Mouse (Mus musculus): ENCODE data around the gene Akap11. TPM values are rescaled to one million over a fixed set of nuclear protein-coding genes. Genes with fewer than 3 reads are reported as not detected.
A peak's percentile ranks its signal among the peaks of the same experiment; 100 is the strongest.
"Not testable (repeated sequence)": the region's sequence is repeated elsewhere in the genome, so short reads cannot be mapped to it uniquely, and the experiment has no call there.

The Akap11 gene
- polyA plus RNA-seq, 1 experiment from 2014 or later = 7.1 TPM

GRCm38 (mm10) chr14:78564292-78564691 is 27.7 kb upstream of the Akap11 start:
- Histone ChIP-seq H3K4me2 (replicated peaks; ENCODE audit: low read depth) (no peak overlapping the region), H3K27me3 (replicated peaks; ENCODE audit: control insufficient read depth, insufficient read depth, low read length) (no peaks in the 10 kb centered on the region), H3K9me3 (ENCODE audit: control insufficient read depth) (no peaks in the 10 kb centered on the region), H3K36me3 (ENCODE audit: control insufficient read depth, insufficient read depth) (no peaks in the 10 kb centered on the region), H3K4me1 (replicated peaks; ENCODE audit: control insufficient read depth, insufficient read depth, low read length) (no peaks in the 10 kb centered on the region), H3K4me3 (ENCODE audit: low read depth, low read length) (no peak overlapping the region), H3K9ac (ENCODE audit: low read depth, low read length) (no peak overlapping the region), H3K27ac (ENCODE audit: low read depth, low read length) (no peak overlapping the region)
- TF ChIP-seq CTCF (IDR thresholded peaks at IDR 0.05; ENCODE audit: low read depth) = no peak
- peak; percentile 77 for ATAC-seq
- WGBS = 43% methylated on average over 2 of the region's 2 CpGs

- 66% methylated on average over 7 of the region's 7 CpGs for WGBS
- no peak overlapping the region for H3K4me3 ChIP-seq (ENCODE audit: low read depth, low read length)
- H3K27ac ChIP-seq (ENCODE audit: low read depth, low read length) = no peak overlapping the region
- no peaks in the 10 kb centered on the region for H3K36me3 ChIP-seq (ENCODE audit: control insufficient read depth, insufficient read depth)
- ATAC-seq = no peak
- H3K9ac ChIP-seq (ENCODE audit: low read depth, low read length) = no peak overlapping the region
- no peaks in the 10 kb centered on the region for H3K4me1 ChIP-seq (replicated peaks; ENCODE audit: control insufficient read depth, insufficient read depth, low read length)
- H3K4me2 ChIP-seq (replicated peaks; ENCODE audit: low read depth) = no peak overlapping the region
- TF ChIP-seq CTCF (IDR thresholded peaks at IDR 0.05; ENCODE audit: low read depth) = no peak
- no peaks in the 10 kb centered on the region for H3K27me3 ChIP-seq (replicated peaks; ENCODE audit: control insufficient read depth, insufficient read depth, low read length)
- no peaks in the 10 kb centered on the region for H3K9me3 ChIP-seq (ENCODE audit: control insufficient read depth)
Observed at GRCm38 (mm10) chr14:78563211-78563610, 26.6 kb upstream of the Akap11 start.

GRCm38 (mm10) chr14:78562121-78562520 is 25.5 kb upstream of the Akap11 start:
- H3K9me3 ChIP-seq (ENCODE audit: control insufficient read depth) = no peaks in the 10 kb centered on the region
- H3K4me2 ChIP-seq (replicated peaks; ENCODE audit: low read depth) = no peak overlapping the region
- no peaks in the 10 kb centered on the region for H3K36me3 ChIP-seq (ENCODE audit: control insufficient read depth, insufficient read depth)
- H3K4me3 ChIP-seq (ENCODE audit: low read depth, low read length) = no peak overlapping the region
- no peak overlapping the region for H3K9ac ChIP-seq (ENCODE audit: low read depth, low read length)
- TF ChIP-seq CTCF (IDR thresholded peaks at IDR 0.05; ENCODE audit: low read depth) = no peak
- WGBS = 73% methylated on average over 4 of the region's 4 CpGs
- no peak for ATAC-seq
- H3K27me3 ChIP-seq (replicated peaks; ENCODE audit: control insufficient read depth, insufficient read depth, low read length) = no peaks in the 10 kb centered on the region
- no peaks in the 10 kb centered on the region for H3K4me1 ChIP-seq (replicated peaks; ENCODE audit: control insufficient read depth, insufficient read depth, low read length)
- no peak overlapping the region for H3K27ac ChIP-seq (ENCODE audit: low read depth, low read length)

- WGBS = 78% methylated on average over 8 of the region's 8 CpGs
- no peaks in the 10 kb centered on the region for H3K4me1 ChIP-seq (replicated peaks; ENCODE audit: control insufficient read depth, insufficient read depth, low read length)
Observed at GRCm38 (mm10) chr14:78559042-78559441, 22.4 kb upstream of the Akap11 start.

GRCm38 (mm10) chr14:78554830-78555229 is 18.2 kb upstream of the Akap11 start:
- not testable (repeated sequence) for ATAC-seq; H3K9me3 ChIP-seq (ENCODE audit: control insufficient read depth); H3K27me3 ChIP-seq (replicated peaks; ENCODE audit: control insufficient read depth, insufficient read depth, low read length); H3K4me3 ChIP-seq (ENCODE audit: low read depth, low read length); H3K4me1 ChIP-seq (replicated peaks; ENCODE audit: control insufficient read depth, insufficient read depth, low read length); H3K36me3 ChIP-seq (ENCODE audit: control insufficient read depth, insufficient read depth); H3K27ac ChIP-seq (ENCODE audit: low read depth, low read length); H3K9ac ChIP-seq (ENCODE audit: low read depth, low read length); H3K4me2 ChIP-seq (replicated peaks; ENCODE audit: low read depth)
- 90% methylated on average over 3 of the region's 3 CpGs for WGBS

More at GRCm38 (mm10) chr14:78559042-78559441, 22.4 kb upstream of the Akap11 start:
- no peak overlapping the region for H3K4me3 ChIP-seq (ENCODE audit: low read depth, low read length)
- H3K9ac ChIP-seq (ENCODE audit: low read depth, low read length) = no peak overlapping the region
- ATAC-seq = no peak
- TF ChIP-seq CTCF (IDR thresholded peaks at IDR 0.05; ENCODE audit: low read depth) = no peak
- H3K27me3 ChIP-seq (replicated peaks; ENCODE audit: control insufficient read depth, insufficient read depth, low read length) = no peaks in the 10 kb centered on the region
- no peaks in the 10 kb centered on the region for H3K36me3 ChIP-seq (ENCODE audit: control insufficient read depth, insufficient read depth)
- no peaks in the 10 kb centered on the region for H3K9me3 ChIP-seq (ENCODE audit: control insufficient read depth)
- no peak overlapping the region for H3K27ac ChIP-seq (ENCODE audit: low read depth, low read length)
- H3K4me2 ChIP-seq (replicated peaks; ENCODE audit: low read depth) = no peak overlapping the region

GRCm38 (mm10) chr14:78553661-78554060 is 17.1 kb upstream of the Akap11 start:
- no peak overlapping the region for H3K9ac ChIP-seq (ENCODE audit: low read depth, low read length)
- no peaks in the 10 kb centered on the region for H3K36me3 ChIP-seq (ENCODE audit: control insufficient read depth, insufficient read depth)
- no peak overlapping the region for H3K27ac ChIP-seq (ENCODE audit: low read depth, low read length)
- 91% methylated on average over 6 of the region's 6 CpGs for WGBS
- no peaks in the 10 kb centered on the region for H3K27me3 ChIP-seq (replicated peaks; ENCODE audit: control insufficient read depth, insufficient read depth, low read length)
- H3K4me3 ChIP-seq (ENCODE audit: low read depth, low read length) = no peak overlapping the region
- peak; percentile 34 for TF ChIP-seq CTCF (IDR thresholded peaks at IDR 0.05; ENCODE audit: low read depth)
- no peaks in the 10 kb centered on the region for H3K4me1 ChIP-seq (replicated peaks; ENCODE audit: control insufficient read depth, insufficient read depth, low read length)
- no peaks in the 10 kb centered on the region for H3K9me3 ChIP-seq (ENCODE audit: control insufficient read depth)
- no peak overlapping the region for H3K4me2 ChIP-seq (replicated peaks; ENCODE audit: low read depth)
- ATAC-seq = no peak

GRCm38 (mm10) chr14:78548807-78549206 is 12.2 kb upstream of the Akap11 start:
- H3K9ac ChIP-seq (ENCODE audit: low read depth, low read length) = no peak overlapping the region
- H3K4me2 ChIP-seq (replicated peaks; ENCODE audit: low read depth) = no peak overlapping the region
- no peaks in the 10 kb centered on the region for H3K9me3 ChIP-seq (ENCODE audit: control insufficient read depth)
- 57% methylated on average over 6 of the region's 6 CpGs for WGBS
- H3K27ac ChIP-seq (ENCODE audit: low read depth, low read length) = no peak overlapping the region
- no peaks in the 10 kb centered on the region for H3K4me1 ChIP-seq (replicated peaks; ENCODE audit: control insufficient read depth, insufficient read depth, low read length)
- no peak overlapping the region for H3K4me3 ChIP-seq (ENCODE audit: low read depth, low read length)
- no peak for TF ChIP-seq CTCF (IDR thresholded peaks at IDR 0.05; ENCODE audit: low read depth)
- no peaks in the 10 kb centered on the region for H3K27me3 ChIP-seq (replicated peaks; ENCODE audit: control insufficient read depth, insufficient read depth, low read length)
- no peaks in the 10 kb centered on the region for H3K36me3 ChIP-seq (ENCODE audit: control insufficient read depth, insufficient read depth)
- ATAC-seq = no peak
